Mouse (Mus musculus) liver, embryonic 16.5 days (tissue): ENCODE measurements around the gene Dytn. TPM values are rescaled to one million over a fixed set of nuclear protein-coding genes. Genes with fewer than 3 reads are reported as not detected.
"Not testable (repeated sequence)": the region's sequence is repeated elsewhere in the genome, so short reads cannot be mapped to it uniquely, and the experiment has no call there.

Experiments
- ATAC-seq: fragments of 200-750 bp; cut with Nextera tagmentation; 2 replicates; pipeline ENCODE4 v1.8.0; 2017; ENCODE audit warnings: low read depth, mild to moderate bottlenecking, moderate number of reproducible peaks, moderate library complexity
- H3K27ac ChIP-seq: fragments of 300-500 bp; sonication (generic); 2 replicates; pipeline ENCODE4 v1.5.1; 2014; ENCODE audit warnings: mild to moderate bottlenecking, low read length
- H3K27me3 ChIP-seq: fragments of 300-500 bp; sonication (generic); 2 replicates; pipeline ENCODE4 v1.6.1; 2014; ENCODE audit warnings: low read depth, low read length, mixed read lengths; ENCODE audit not compliant: control insufficient read depth, insufficient read depth
- H3K36me3 ChIP-seq: fragments of 300-500 bp; sonication (generic); 2 replicates; pipeline ENCODE4 v1.6.1; 2014; ENCODE audit warnings: mild to moderate bottlenecking; ENCODE audit not compliant: control insufficient read depth, insufficient read depth
- H3K4me1 ChIP-seq: fragments of 300-500 bp; sonication (generic); 2 replicates; pipeline ENCODE4 v1.6.1; 2014; ENCODE audit warnings: low read depth, low read length, mixed read lengths; ENCODE audit not compliant: control insufficient read depth
- H3K4me2 ChIP-seq: fragments of 300-500 bp; sonication (generic); 2 replicates; pipeline ENCODE4 v1.6.1; 2014; ENCODE audit warnings: low read depth, low read length, mixed read lengths
- H3K4me3 ChIP-seq: fragments of 300-500 bp; sonication (generic); 2 replicates; pipeline ENCODE4 v1.5.1; 2014; ENCODE audit warnings: low read depth, mild to moderate bottlenecking, low read length
- H3K9ac ChIP-seq: fragments of 300-500 bp; sonication (generic); 2 replicates; pipeline ENCODE4 v1.6.1; 2014; ENCODE audit warnings: low read depth, low read length
- H3K9me3 ChIP-seq: fragments of 300-500 bp; sonication (generic); replicated peaks from 2 replicates; pipeline ENCODE4 v1.6.1; 2016; ENCODE audit warnings: low read length; ENCODE audit not compliant: control insufficient read depth
- WGBS: fragments of 180-500 bp; shearing (Covaris S2); extraction: QIAGEN DNeasy Blood & Tissue Kit; methylation state at CpG from one replicate; pipeline ENCODE4 v1.1.7; 2014; ENCODE audit not compliant: insufficient replicate concordance; 5-methylcytosine and 5-hydroxymethylcytosine counted together
- polyA plus RNA-seq: library from polyadenylated mRNA; unstranded; fragments of >200 nt; fragmentation: Nextera tagmentation; extraction: Ambion mirVana; gene quantifications from 2 replicates; pipeline ENCODE4 v1.2.1, GENCODE M21; 2015

Dytn gene
- polyA plus RNA-seq, 1 experiment from 2014 or later, result not detected

- Histone ChIP-seq H3K9me3 (no peaks in the 10 kb centered on the region), H3K4me3 (no peak overlapping the region), H3K27ac (no peak overlapping the region), H3K4me2 (no peak overlapping the region), H3K27me3 (no peaks in the 10 kb centered on the region), H3K4me1 (no peaks in the 10 kb centered on the region), H3K9ac (no peak overlapping the region), H3K36me3 (no peaks in the 10 kb centered on the region)
- 25% methylated on average over 13 of the region's 13 CpGs for WGBS
- ATAC-seq, result no peak
These were observed 18.5 kb downstream of the Dytn start for GRCm38 (mm10) chr1:63667949-63668851.

GRCm38 (mm10) chr1:63667201-63667948, 19.4 kb downstream of the Dytn start:
- no peaks in the 10 kb centered on the region for H3K27me3 ChIP-seq
- no peak overlapping the region for H3K27ac ChIP-seq
- no peak overlapping the region for H3K9ac ChIP-seq
- H3K9me3 ChIP-seq, result no peaks in the 10 kb centered on the region
- WGBS, result 37% methylated on average over 9 of the region's 9 CpGs
- H3K4me2 ChIP-seq, result no peak overlapping the region
- H3K4me3 ChIP-seq, result no peak overlapping the region
- no peak for ATAC-seq
- H3K36me3 ChIP-seq, result no peaks in the 10 kb centered on the region
- no peaks in the 10 kb centered on the region for H3K4me1 ChIP-seq

GRCm38 (mm10) chr1:63666089-63666488, 20.6 kb downstream of the Dytn start:
- ATAC-seq, result no peak
- WGBS, result 59% methylated on average over 2 of the region's 2 CpGs
- H3K4me1 ChIP-seq, result no peaks in the 10 kb centered on the region

GRCm38 (mm10) chr1:63659591-63659990, 27.1 kb downstream of the Dytn start:
- WGBS, result under 1% methylated on average over 7 of the region's 7 CpGs
- no peak for ATAC-seq
- no peaks in the 10 kb centered on the region for H3K27me3 ChIP-seq
- H3K9ac ChIP-seq, result no peak overlapping the region
- H3K9me3 ChIP-seq, result no peaks in the 10 kb centered on the region
- H3K4me1 ChIP-seq, result no peaks in the 10 kb centered on the region
- H3K36me3 ChIP-seq, result no peaks in the 10 kb centered on the region
- H3K4me3 ChIP-seq, result no peak overlapping the region
- no peak overlapping the region for H3K4me2 ChIP-seq
- H3K27ac ChIP-seq, result no peak overlapping the region

More at GRCm38 (mm10) chr1:63666089-63666488, 20.6 kb downstream of the Dytn start:
- H3K36me3 ChIP-seq, result no peaks in the 10 kb centered on the region
- no peaks in the 10 kb centered on the region for H3K9me3 ChIP-seq
- H3K4me3 ChIP-seq, result no peak overlapping the region
- H3K4me2 ChIP-seq, result no peak overlapping the region
- H3K9ac ChIP-seq, result no peak overlapping the region
- no peak overlapping the region for H3K27ac ChIP-seq
- no peaks in the 10 kb centered on the region for H3K27me3 ChIP-seq

GRCm38 (mm10) chr1:63658016-63658415, 28.7 kb downstream of the Dytn start:
- H3K4me3 ChIP-seq, result no peak overlapping the region
- no peak overlapping the region for H3K27ac ChIP-seq
- 11% methylated on average over 6 of the region's 6 CpGs for WGBS
- no peaks in the 10 kb centered on the region for H3K36me3 ChIP-seq
- H3K4me1 ChIP-seq, result no peaks in the 10 kb centered on the region
- H3K9me3 ChIP-seq, result no peaks in the 10 kb centered on the region
- no peak overlapping the region for H3K4me2 ChIP-seq
- H3K9ac ChIP-seq, result no peak overlapping the region
- H3K27me3 ChIP-seq, result no peaks in the 10 kb centered on the region
- ATAC-seq, result no peak

- Histone ChIP-seq H3K27ac (no peak overlapping the region), H3K36me3 (no peaks in the 10 kb centered on the region), H3K27me3 (no peaks in the 10 kb centered on the region), H3K9me3 (no peaks in the 10 kb centered on the region), H3K4me2 (no peak overlapping the region), H3K4me1 (no peaks in the 10 kb centered on the region), H3K9ac (no peak overlapping the region), H3K4me3 (no peak overlapping the region)
- no peak for ATAC-seq
- WGBS, result 49% methylated on average over 6 of the region's 6 CpGs
These were observed 46.8 kb downstream of the Dytn start for GRCm38 (mm10) chr1:63639921-63640320.

GRCm38 (mm10) chr1:63630390-63630789, 56.3 kb downstream of the Dytn start:
- not testable (repeated sequence) for H3K36me3 ChIP-seq, H3K4me1 ChIP-seq, ATAC-seq, H3K27ac ChIP-seq, H3K4me2 ChIP-seq, H3K9ac ChIP-seq, H3K4me3 ChIP-seq, H3K27me3 ChIP-seq, H3K9me3 ChIP-seq

- H3K4me2 ChIP-seq, result no peak overlapping the region
- no peak overlapping the region for H3K27ac ChIP-seq
- H3K4me1 ChIP-seq, result no peaks in the 10 kb centered on the region
- no peak overlapping the region for H3K9ac ChIP-seq
- no peaks in the 10 kb centered on the region for H3K36me3 ChIP-seq
- H3K4me3 ChIP-seq, result no peak overlapping the region
- H3K27me3 ChIP-seq, result no peaks in the 10 kb centered on the region
- no peaks in the 10 kb centered on the region for H3K9me3 ChIP-seq
- 51% methylated on average over 2 of the region's 2 CpGs for WGBS
- ATAC-seq, result no peak
These were observed 58.5 kb downstream of the Dytn start for GRCm38 (mm10) chr1:63628211-63628610.

GRCm38 (mm10) chr1:63615668-63616067, 71.1 kb downstream of the Dytn start, which contains the start of gene Gm39653:
TSS of gene Gm39653 (plus strand) at chr1:63615968.
- no peaks in the 10 kb centered on the region for H3K4me1 ChIP-seq
- 54% methylated on average over 3 of the region's 3 CpGs for WGBS
- H3K9ac ChIP-seq, result no peak within 1 kb of the TSS
- H3K4me2 ChIP-seq, result no peak within 1 kb of the TSS
- no peak within 1 kb of the TSS for H3K27ac ChIP-seq
- H3K36me3 ChIP-seq, result no peaks in the 10 kb centered on the region
- no peak for ATAC-seq
- no peaks in the 10 kb centered on the region for H3K27me3 ChIP-seq
- no peak within 1 kb of the TSS for H3K4me3 ChIP-seq
- no peaks in the 10 kb centered on the region for H3K9me3 ChIP-seq
